Mouse (Mus musculus): ENCODE results near the gene Cdpf1. TPM values are rescaled to one million over a fixed set of nuclear protein-coding genes. Genes with fewer than 3 reads are reported as not detected.

Gene Cdpf1
- total RNA-seq, 1 experiment from 2014 or later = 15.6 TPM

DNA sequence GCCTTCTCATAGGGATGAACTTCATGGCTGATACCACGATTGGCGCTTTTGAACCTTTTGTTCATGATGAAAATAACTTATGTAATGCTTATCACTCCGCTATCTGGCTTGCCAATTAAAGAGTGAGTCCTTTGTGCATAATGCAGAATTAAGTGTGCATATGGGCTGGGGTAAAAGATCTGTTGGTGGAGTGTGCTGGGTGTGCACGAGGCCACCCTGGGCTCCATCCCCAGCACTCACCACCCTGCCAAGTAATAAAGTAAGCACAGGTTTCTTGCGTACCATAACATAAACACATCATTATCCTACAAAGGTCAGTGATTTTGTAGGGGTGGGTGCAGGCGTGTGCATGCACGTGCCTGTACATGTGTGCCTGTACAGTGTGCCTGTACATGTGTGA lies 36.5 kb downstream of the Cdpf1 start:
- ATAC-seq (replicated peaks; ENCODE audit: insufficient number of reproducible peaks, low FRiP score, low TSS enrichment, poor library complexity, severe bottlenecking) = no peak

GRCm38 (mm10) chr15:85774419-85774818 lies 37.1 kb downstream of the Cdpf1 start:
- ATAC-seq (replicated peaks; ENCODE audit: insufficient number of reproducible peaks, low FRiP score, low TSS enrichment, poor library complexity, severe bottlenecking) = no peak

GRCm38 (mm10) chr15:85772146-85772740 lies 39.3 kb downstream of the Cdpf1 start:
- ATAC-seq (replicated peaks; ENCODE audit: insufficient number of reproducible peaks, low FRiP score, low TSS enrichment, poor library complexity, severe bottlenecking) = no peak

- ATAC-seq (replicated peaks; ENCODE audit: insufficient number of reproducible peaks, low FRiP score, low TSS enrichment, poor library complexity, severe bottlenecking) = no peak
Observed at GRCm38 (mm10) chr15:85771306-85772121, 40.0 kb downstream of the Cdpf1 start.

DNA sequence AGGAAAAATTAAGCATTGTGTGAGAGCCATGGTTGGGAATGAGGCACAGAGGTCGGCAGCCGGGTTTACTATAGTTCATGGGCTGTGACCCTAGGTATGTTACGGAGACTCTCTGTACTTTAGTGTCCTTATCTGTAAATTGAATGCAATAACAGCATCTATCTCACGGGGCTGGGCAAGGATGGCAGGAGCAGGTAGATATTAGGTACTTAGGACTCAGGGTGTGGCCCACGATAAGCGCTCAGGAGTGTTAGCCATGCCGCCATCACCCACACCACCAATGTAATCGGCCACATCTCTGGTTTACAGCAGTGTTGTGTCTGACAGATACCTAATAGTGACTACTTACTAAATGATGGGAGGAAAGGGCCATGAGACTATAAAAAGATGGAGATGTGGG lies 42.5 kb downstream of the Cdpf1 start:
- no peak for ATAC-seq (replicated peaks; ENCODE audit: insufficient number of reproducible peaks, low FRiP score, low TSS enrichment, poor library complexity, severe bottlenecking)

GRCm38 (mm10) chr15:85766677-85767076 lies 44.8 kb downstream of the Cdpf1 start:
- no peak for ATAC-seq (replicated peaks; ENCODE audit: insufficient number of reproducible peaks, low FRiP score, low TSS enrichment, poor library complexity, severe bottlenecking)

GRCm38 (mm10) chr15:85765022-85765421 lies 46.5 kb downstream of the Cdpf1 start:
- ATAC-seq (replicated peaks; ENCODE audit: insufficient number of reproducible peaks, low FRiP score, low TSS enrichment, poor library complexity, severe bottlenecking) = no peak

DNA sequence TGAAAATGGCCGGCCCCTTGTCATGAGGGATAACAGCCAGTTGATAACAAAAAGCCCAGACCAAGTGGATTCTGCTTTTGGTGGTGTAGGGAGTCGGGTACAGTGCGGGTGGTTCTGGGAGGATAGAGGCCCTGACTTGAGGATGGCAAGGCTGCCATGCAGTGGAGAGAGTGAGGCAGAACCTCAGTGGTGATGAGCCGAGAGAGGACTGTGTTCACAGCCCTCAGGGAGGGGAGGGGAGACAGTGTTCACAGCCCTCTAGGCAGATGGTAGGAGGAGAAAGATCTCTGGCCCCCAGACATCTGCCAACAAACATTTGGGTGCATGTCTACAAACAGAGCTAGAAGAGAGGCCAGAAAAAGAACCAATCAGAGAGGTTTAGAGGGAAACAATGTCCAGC lies 48.7 kb downstream of the Cdpf1 start:
- no peak for ATAC-seq (replicated peaks; ENCODE audit: insufficient number of reproducible peaks, low FRiP score, low TSS enrichment, poor library complexity, severe bottlenecking)

DNA sequence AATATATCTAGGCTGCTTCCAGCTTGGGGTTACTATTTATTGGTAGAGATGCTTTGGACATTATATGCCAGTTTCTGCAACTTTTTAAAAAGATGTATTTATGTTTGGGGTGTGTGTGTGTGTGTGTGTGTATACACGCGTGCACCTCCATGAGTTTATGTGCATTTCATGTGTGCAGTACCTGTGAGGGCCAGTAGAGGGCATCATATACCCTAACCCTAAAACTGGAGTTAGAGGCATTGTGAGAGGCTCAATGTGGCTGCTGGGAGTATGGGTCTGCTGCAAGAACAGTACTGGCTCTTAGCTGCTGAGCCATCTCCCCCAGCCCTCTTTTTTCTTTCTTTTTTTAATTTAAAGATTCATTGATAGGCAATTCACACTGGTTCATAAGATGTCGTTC lies 53.7 kb downstream of the Cdpf1 start:
- ATAC-seq (replicated peaks; ENCODE audit: insufficient number of reproducible peaks, low FRiP score, low TSS enrichment, poor library complexity, severe bottlenecking) = no peak

Other genes with a start within 250 kb of the Cdpf1 start
- not detected in 3 replicates for gene Wnt7b, start 229.2 kb downstream of the Cdpf1 start, total RNA-seq (2017)
- gene Ppara, start 76.7 kb downstream of the Cdpf1 start, total RNA-seq (2017) = not detected in 3 replicates
- gene Pkdrej, start 10.0 kb upstream of the Cdpf1 start, total RNA-seq (2017) = not detected in 3 replicates
- gene Ttc38, start 20.6 kb upstream of the Cdpf1 start, total RNA-seq (2017) = 6.7 to 8.5 TPM (median 7.5 TPM) in 3 replicates
- gene Gtse1, start 48.0 kb upstream of the Cdpf1 start, total RNA-seq (2017) = 0.97 to 1.2 TPM in 2 of 3 replicates, not detected in the other
- 13.9 to 27.9 TPM (median 21.2 TPM) in 3 replicates for gene Trmu, start 67.6 kb upstream of the Cdpf1 start, total RNA-seq (2017)
- 0.11 to 2.1 TPM (median 0.76 TPM) in 3 replicates for gene Celsr1, start 222.1 kb upstream of the Cdpf1 start, total RNA-seq (2017)
- 112 to 191 TPM (median 137 TPM) in 3 replicates for gene Gramd4, start 246.0 kb upstream of the Cdpf1 start, total RNA-seq (2017)